ENCODE assay signal across 15 mouse cellular contexts in genomic region chr13:60255715-60256114, GRCm38 (mm10).
A peak's percentile ranks its signal among the peaks of the same experiment; 100 is the strongest.
DNase-seq lines count a peak whose midpoint lies in the region; ATAC-seq lines count a peak whose summit lies in the region.
"Had no signal": no experiment of that assay in that cellular context is flagged by ENCODE, and none has a peak within 500 bp of the region (broad histone marks: within the 10 kb centered on the region; RNA-seq: fewer than 3 reads in every experiment).

No protein-coding gene starts in this region.

- H3K9me3 ChIP-seq in heart, embryonic 10.5 days, result no peaks in the 10 kb centered on the region
- H3K9me3 ChIP-seq in lung, embryonic 16.5 days (ENCODE audit: control insufficient read depth, low read length), result no peaks in the 10 kb centered on the region
- H3K9me3 ChIP-seq in intestine, embryonic 15.5 days, result no peaks in the 10 kb centered on the region
- H3K9me3 ChIP-seq in stomach, embryonic 16.5 days (replicated peaks; ENCODE audit: control insufficient read depth, low read length), result no peaks in the 10 kb centered on the region
- H3K9me3 ChIP-seq: forebrain, embryonic 15.5 days; neural tube, embryonic 13.5 days had no signal

- 58% methylated on average over 7 of the region's 7 CpGs for WGBS in heart, embryonic 10.5 days
- WGBS in lung, embryonic 16.5 days, result 9% methylated on average over 7 of the region's 7 CpGs
- WGBS in intestine, embryonic 15.5 days, result 29% methylated on average over 7 of the region's 7 CpGs
- WGBS in stomach, embryonic 16.5 days, result 25% methylated on average over 7 of the region's 7 CpGs

- no peak overlapping the region for H3K9ac ChIP-seq in lung, embryonic 16.5 days (ENCODE audit: low read length)
- no peak overlapping the region for H3K9ac ChIP-seq in intestine, embryonic 15.5 days
- no peak overlapping the region; the same call in 1 of the 2 replicates for H3K9ac ChIP-seq in stomach, embryonic 16.5 days (ENCODE audit: low read length)
- H3K9ac ChIP-seq: forebrain, embryonic 15.5 days; neural tube, embryonic 13.5 days had no signal

- no peak overlapping the region for H3K4me3 ChIP-seq in heart, embryonic 10.5 days
- no peak overlapping the region for H3K4me3 ChIP-seq in lung, embryonic 16.5 days (ENCODE audit: low read length)
- H3K4me3 ChIP-seq in intestine, embryonic 15.5 days (replicated peaks), result no peak overlapping the region
- no peak overlapping the region for H3K4me3 ChIP-seq in stomach, embryonic 16.5 days (replicated peaks; ENCODE audit: low read length)
- H3K4me3 ChIP-seq: forebrain, embryonic 15.5 days; neural tube, embryonic 13.5 days had no signal

- H3K27me3 ChIP-seq in heart, embryonic 10.5 days (ENCODE audit: insufficient read depth, poor library complexity, severe bottlenecking), result no peaks in the 10 kb centered on the region
- H3K27me3 ChIP-seq in lung, embryonic 16.5 days (ENCODE audit: control insufficient read depth, insufficient read depth, low read depth, low read length), result no peaks in the 10 kb centered on the region
- H3K27me3 ChIP-seq in intestine, embryonic 15.5 days (replicated peaks), result no peaks in the 10 kb centered on the region
- H3K27me3 ChIP-seq in stomach, embryonic 16.5 days (ENCODE audit: control insufficient read depth, insufficient read depth, low read length), result no peaks in the 10 kb centered on the region
- H3K27me3 ChIP-seq: forebrain, embryonic 15.5 days; neural tube, embryonic 13.5 days had no signal

- no peak overlapping the region for H3K4me2 ChIP-seq in lung, embryonic 16.5 days (ENCODE audit: low read depth, low read length)
- no peak overlapping the region for H3K4me2 ChIP-seq in intestine, embryonic 15.5 days (replicated peaks)
- H3K4me2 ChIP-seq in stomach, embryonic 16.5 days (ENCODE audit: low read depth, low read length), result no peak overlapping the region
- H3K4me2 ChIP-seq: forebrain, embryonic 15.5 days; neural tube, embryonic 13.5 days had no signal

- H3K36me3 ChIP-seq in heart, embryonic 10.5 days, result no peaks in the 10 kb centered on the region
- H3K36me3 ChIP-seq in lung, embryonic 16.5 days (ENCODE audit: control insufficient read depth, insufficient read depth, low read length), result no peaks in the 10 kb centered on the region
- H3K36me3 ChIP-seq in intestine, embryonic 15.5 days, result no peaks in the 10 kb centered on the region
- no peaks in the 10 kb centered on the region for H3K36me3 ChIP-seq in stomach, embryonic 16.5 days (ENCODE audit: control insufficient read depth, insufficient read depth, low read length)
- H3K36me3 ChIP-seq: forebrain, embryonic 15.5 days; neural tube, embryonic 13.5 days had no signal

- ATAC-seq in lung, embryonic 16.5 days (ENCODE audit: low read depth), result peak; percentile 49; the same call in 1 of the 2 replicates
- ATAC-seq in intestine, embryonic 15.5 days, result peak; percentile 67
- ATAC-seq in stomach, embryonic 16.5 days (ENCODE audit: insufficient read depth, low FRiP score), result peak; percentile 81
- ATAC-seq: forebrain, embryonic 15.5 days had no signal

- peaks cover 15% of the 10 kb centered on the region for H3K4me1 ChIP-seq in heart, embryonic 10.5 days
- no peaks in the 10 kb centered on the region for H3K4me1 ChIP-seq in lung, embryonic 16.5 days (replicated peaks; ENCODE audit: control insufficient read depth, insufficient read depth, low read length)
- 0 out of 2 replicates have a peak, but pooled peaks cover 3% of the 10 kb centered on the region for H3K4me1 ChIP-seq in intestine, embryonic 15.5 days (replicated peaks)
- H3K4me1 ChIP-seq in stomach, embryonic 16.5 days (ENCODE audit: control insufficient read depth, insufficient read depth, low read length), result no peaks in the 10 kb centered on the region
- H3K4me1 ChIP-seq: forebrain, embryonic 15.5 days; neural tube, embryonic 13.5 days had no signal

- peak overlapping the region; percentile 64 for H3K27ac ChIP-seq in heart, embryonic 10.5 days
- no peak overlapping the region for H3K27ac ChIP-seq in lung, embryonic 16.5 days (ENCODE audit: low read length)
- H3K27ac ChIP-seq in intestine, embryonic 15.5 days, result peak overlapping the region; percentile 46; the same call in 1 of the 2 replicates
- H3K27ac ChIP-seq in stomach, embryonic 16.5 days (ENCODE audit: low read length), result peak overlapping the region; percentile 49; the same call in 1 of the 2 replicates
- H3K27ac ChIP-seq: forebrain, embryonic 15.5 days; neural tube, embryonic 13.5 days had no signal

- intact Hi-C loops in left cerebral cortex, postnatal 25 days (cut with DNase I), result no loop called here

- DNase-seq in heart, embryonic 10.5 days (ENCODE audit: low spot score), result no peak
- no peak for DNase-seq in heart, adult 9 months (ENCODE audit: low spot score in 2 of 2)
- no peak for DNase-seq in lung, postnatal 36 days
- no peak for DNase-seq in left cerebral cortex, postnatal 25 days (ENCODE audit: low spot score in 2 of 2)
- DNase-seq in adrenal gland, postnatal 4 days (ENCODE audit: low spot score in 2 of 2), result no peak
- DNase-seq: heart, postnatal 36 days; lung, adult 18-20 months; midbrain, embryonic 14.5 days; right cerebral cortex, adult 18-20 months; thymus, postnatal 4 days had no signal
